Mouse (Mus musculus): ENCODE data around the gene Mbd6.

DNA sequence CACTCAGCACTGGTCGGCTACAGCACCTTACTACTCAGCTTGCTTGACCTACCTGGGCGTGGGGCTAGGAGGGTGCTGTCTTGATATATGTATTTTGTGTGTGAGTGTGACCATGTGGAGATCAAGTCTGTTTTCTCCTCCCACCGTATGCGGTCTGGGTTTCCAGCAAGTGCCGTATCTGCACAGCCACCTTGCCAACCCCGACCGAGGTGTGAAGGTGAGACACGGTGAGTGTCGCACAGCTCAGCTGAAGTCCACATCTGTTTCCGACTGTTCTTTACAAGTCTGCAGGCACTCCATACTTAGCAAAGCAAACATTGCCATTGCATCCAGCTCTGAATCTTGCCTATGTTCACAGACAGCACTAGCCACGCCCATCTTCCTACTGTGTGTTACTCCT, 14.3 kb upstream of the Mbd6 start:
- TF ChIP-seq POLR2A (IDR thresholded peaks at IDR 0.05; ENCODE audit: insufficient read depth, low read depth, low read length) (no peak), EP300 (IDR thresholded peaks at IDR 0.05; ENCODE audit: insufficient read depth, low read depth, low read length) (no peak), CTCF (IDR thresholded peaks at IDR 0.05) (no peak)

All from heart, adult 2 months (tissue).